Mouse (Mus musculus) lung, adult 2 months (tissue): ENCODE results near the gene Slc2a1. TPM values are rescaled to one million over a fixed set of nuclear protein-coding genes. Genes with fewer than 3 reads are reported as not detected.

Experiments
- DNase-seq: peaks from one replicate; pipeline ENCODE4 v3.0.0; 2022
- H3K4me1 ChIP-seq: fragments of 200-500 bp; 2 replicates; pipeline ENCODE4 v1.6.1; 2011; ENCODE audit warnings: low read length; ENCODE audit not compliant: control insufficient read depth, insufficient read depth
- H3K4me3 ChIP-seq: fragments of 200-500 bp; replicated peaks from 2 replicates; pipeline ENCODE3; 2011; ENCODE audit warnings: low read depth, mild to moderate bottlenecking, control low read depth, low read length; ENCODE audit errors: extremely low read depth
- CTCF ChIP-seq: fragments of 200-500 bp; IDR thresholded peaks from 2 replicates; pipeline ENCODE4 v1.5.1; 2011; ENCODE audit warnings: mild to moderate bottlenecking, low read length, control low read depth; ENCODE audit not compliant: insufficient read depth
- POLR2A ChIP-seq: fragments of 200-500 bp; IDR thresholded peaks from 2 replicates; pipeline ENCODE4 v1.6.1; 2011; ENCODE audit warnings: low read depth, mild to moderate bottlenecking, control low read depth, low read length, borderline replicate concordance; ENCODE audit errors: extremely low read depth
- WGBS: fragments of 180-500 bp; shearing (Covaris S2); methylation state at CpG from one replicate; pipeline ENCODE4 v1.1.7; 2018; 5-methylcytosine and 5-hydroxymethylcytosine counted together
- polyA plus RNA-seq: library from polyadenylated mRNA; depleted of rRNA; stranded (reverse); fragments of >200 nt; gene quantifications from 2 replicates; pipeline ENCODE4 v1.2.3, GENCODE M21; 2012

Slc2a1 gene
- polyA plus RNA-seq, 1 experiment: 39.0 TPM

- no peaks in the 10 kb centered on the region for H3K4me1 ChIP-seq
- TF ChIP-seq POLR2A: no peak
- no peak for TF ChIP-seq CTCF
- H3K4me3 ChIP-seq: no peak overlapping the region
- 76% methylated on average over 4 of the region's 4 CpGs for WGBS
- no peak for DNase-seq
Observed at GRCm38 (mm10) chr4:119097421-119097820, 11.1 kb upstream of the Slc2a1 start.

- DNase-seq: no peak
- 57% methylated on average over 8 of the region's 8 CpGs for WGBS
- TF ChIP-seq CTCF (no peak), POLR2A (no peak)
- no peak overlapping the region for H3K4me3 ChIP-seq
- no peaks in the 10 kb centered on the region for H3K4me1 ChIP-seq
Observed at GRCm38 (mm10) chr4:119098216-119099210, 10.0 kb upstream of the Slc2a1 start.

GRCm38 (mm10) chr4:119101392-119101791 lies 7.1 kb upstream of the Slc2a1 start:
- H3K4me3 ChIP-seq: no peak overlapping the region
- 86% methylated on average over 3 of the region's 3 CpGs for WGBS
- DNase-seq: no peak
- no peaks in the 10 kb centered on the region for H3K4me1 ChIP-seq
- TF ChIP-seq CTCF: no peak

- WGBS: 74% methylated on average over 7 of the region's 7 CpGs
- TF ChIP-seq POLR2A (no peak), CTCF (no peak)
- Histone ChIP-seq H3K4me3 (no peak overlapping the region), H3K4me1 (no peaks in the 10 kb centered on the region)
- no peak for DNase-seq
Observed at GRCm38 (mm10) chr4:119102350-119103126, 6.0 kb upstream of the Slc2a1 start.

- H3K4me3 ChIP-seq: no peak overlapping the region
- TF ChIP-seq CTCF (no peak), POLR2A (no peak)
- WGBS: 45% methylated on average over 4 of the region's 4 CpGs
- DNase-seq: no peak
- peaks cover 1% of the 10 kb centered on the region; the same call in 1 of the 2 replicates for H3K4me1 ChIP-seq
Observed at GRCm38 (mm10) chr4:119104847-119105246, 3.7 kb upstream of the Slc2a1 start.

- peaks cover 2% of the 10 kb centered on the region; the same call in 1 of the 2 replicates for H3K4me1 ChIP-seq
- DNase-seq: peak; percentile 59
- TF ChIP-seq CTCF (no peak), POLR2A (no peak)
Observed at GRCm38 (mm10) chr4:119105704-119106103, 2.8 kb upstream of the Slc2a1 start.

GRCm38 (mm10) chr4:119107867-119108266 lies 644 bp upstream of the Slc2a1 start:
- no peak for DNase-seq
- WGBS: 71% methylated on average over 2 of the region's 2 CpGs
- no peak for TF ChIP-seq CTCF
- no peak for TF ChIP-seq POLR2A
- H3K4me3 ChIP-seq: no peak overlapping the region
- peaks cover 2% of the 10 kb centered on the region; the same call in 1 of the 2 replicates for H3K4me1 ChIP-seq

More at GRCm38 (mm10) chr4:119105704-119106103, 2.8 kb upstream of the Slc2a1 start:
- peak overlapping the region; percentile 17 for H3K4me3 ChIP-seq
- WGBS: 1% methylated on average over 18 of the region's 18 CpGs

GRCm38 (mm10) chr4:119109640-119110039 lies 1.1 kb downstream of the Slc2a1 start:
- WGBS: 20% methylated on average over 11 of the region's 11 CpGs
- peaks cover 2% of the 10 kb centered on the region; the same call in 1 of the 2 replicates for H3K4me1 ChIP-seq
- DNase-seq: no peak
- TF ChIP-seq POLR2A (no peak), CTCF (no peak)
- H3K4me3 ChIP-seq: peak overlapping the region; percentile 42

GRCm38 (mm10) chr4:119110512-119110911 lies 2.0 kb downstream of the Slc2a1 start:
- no peak overlapping the region for H3K4me3 ChIP-seq
- WGBS: 59% methylated on average over 5 of the region's 5 CpGs
- TF ChIP-seq CTCF: no peak
- no peak for TF ChIP-seq POLR2A
- DNase-seq: no peak
- H3K4me1 ChIP-seq: peaks cover 2% of the 10 kb centered on the region; the same call in 1 of the 2 replicates
